Mouse (Mus musculus) brain, embryonic 14.5 days (tissue): Measurements from ENCODE around the gene Slc39a3.

Source experiments
- CTCF ChIP-seq: fragments of 200-500 bp; IDR thresholded peaks from 2 replicates; pipeline ENCODE4 v1.5.1; 2012; ENCODE audit warnings: inconsistent platforms, mild to moderate bottlenecking, moderate library complexity, borderline replicate concordance; ENCODE audit not compliant: insufficient read depth, insufficient read length; ENCODE audit errors: extremely low read depth
- POLR2A ChIP-seq: fragments of 200-500 bp; IDR thresholded peaks from 2 replicates; pipeline ENCODE4 v1.6.1; 2012; ENCODE audit warnings: mild to moderate bottlenecking, inconsistent platforms, borderline replicate concordance; ENCODE audit not compliant: poor library complexity, insufficient read depth, insufficient read length, severe bottlenecking; ENCODE audit errors: extremely low read depth

DNA sequence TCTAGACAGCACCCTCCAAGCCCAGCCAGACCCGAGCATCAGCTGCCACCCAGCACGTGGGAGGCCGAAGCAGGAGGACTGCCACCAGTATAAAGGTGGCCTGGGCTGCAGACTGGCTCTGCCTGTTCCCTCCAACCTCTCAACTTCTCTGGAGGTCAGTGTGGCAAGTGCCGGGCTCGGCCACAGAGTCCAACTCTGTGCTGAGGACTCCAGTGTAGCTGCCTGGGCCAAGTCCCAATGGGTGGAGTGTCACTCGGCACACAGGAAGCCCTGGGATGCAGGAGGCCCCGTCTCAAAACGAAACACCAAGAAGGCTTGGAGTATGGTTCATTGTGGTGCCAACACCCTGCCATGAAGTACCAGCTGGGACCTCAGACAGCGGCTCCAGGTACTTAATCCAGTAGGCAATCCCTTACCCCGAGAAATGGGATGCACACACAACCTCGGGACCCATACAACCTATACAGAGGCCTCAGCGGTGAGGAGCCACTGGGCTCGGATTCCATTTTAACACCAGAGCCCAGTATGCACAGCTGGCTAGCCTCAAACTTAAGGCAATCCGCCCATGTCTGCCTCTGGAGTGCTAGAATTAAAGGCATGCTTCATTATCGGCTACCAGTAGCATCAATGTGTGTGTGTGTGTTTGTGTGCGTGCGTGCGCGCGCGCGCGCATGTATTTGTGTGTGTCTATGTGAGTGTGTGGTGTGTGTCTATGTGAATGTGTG is 20.3 kb upstream of the Slc39a3 start:
- TF ChIP-seq POLR2A (no peak), CTCF (no peak)
